Mouse (Mus musculus) urinary bladder, adult 18-20 months (tissue): Measurements from ENCODE around the gene Map2k3.
A peak's percentile ranks its signal among the peaks of the same experiment; 100 is the strongest.

ENCODE experiments used
- DNase-seq, 2 experiments: peaks; one replicate each; pipeline ENCODE4 v3.0.0; 2022; ENCODE audit warnings: low spot score in 2 of 2, mixed read lengths in 2 of 2

Gene Map2k3

GRCm38 (mm10) chr11:60924981-60925380 lies 6.9 kb upstream of the Map2k3 start:
- DNase-seq = no peak

- peak; percentile 75 to 83 for DNase-seq
Observed at GRCm38 (mm10) chr11:60927264-60927663, 4.6 kb upstream of the Map2k3 start.

GRCm38 (mm10) chr11:60930724-60931281 lies 1.0 kb upstream of the Map2k3 start:
- no peak for DNase-seq

- peak in 1 of 2 experiments; percentile 18 for DNase-seq
Observed at GRCm38 (mm10) chr11:60931282-60931868, 458 bp upstream of the Map2k3 start.

- DNase-seq = no peak
Observed at GRCm38 (mm10) chr11:60932503-60933020, 729 bp downstream of the Map2k3 start.

GRCm38 (mm10) chr11:60933178-60933930 lies 1.5 kb downstream of the Map2k3 start:
- DNase-seq = peak in 1 of 2 experiments; percentile 64

GRCm38 (mm10) chr11:60934795-60935194 lies 3.0 kb downstream of the Map2k3 start:
- DNase-seq = no peak

GRCm38 (mm10) chr11:60935326-60935974 lies 3.6 kb downstream of the Map2k3 start:
- peak; percentile 58 to 80 for DNase-seq

- DNase-seq = no peak
Observed at GRCm38 (mm10) chr11:60935975-60936373, 4.1 kb downstream of the Map2k3 start.

- no peak for DNase-seq
Observed at GRCm38 (mm10) chr11:60937611-60938010, 5.8 kb downstream of the Map2k3 start.

GRCm38 (mm10) chr11:60939487-60939886 lies 7.7 kb downstream of the Map2k3 start:
- no peak for DNase-seq

- no peak for DNase-seq
Observed at GRCm38 (mm10) chr11:60940501-60940900, 8.7 kb downstream of the Map2k3 start.

- DNase-seq = no peak
Observed at GRCm38 (mm10) chr11:60941370-60941769, 9.5 kb downstream of the Map2k3 start.

- no peak for DNase-seq
Observed at GRCm38 (mm10) chr11:60942263-60943015, 10.6 kb downstream of the Map2k3 start.

- DNase-seq = no peak
Observed at GRCm38 (mm10) chr11:60945003-60945402, 13.2 kb downstream of the Map2k3 start.

GRCm38 (mm10) chr11:60951896-60952295 lies 20.1 kb downstream of the Map2k3 start:
- DNase-seq = no peak

- no peak for DNase-seq
Observed at GRCm38 (mm10) chr11:60952362-60952761, 20.5 kb downstream of the Map2k3 start.

- no peak for DNase-seq
Observed at GRCm38 (mm10) chr11:60952986-60953385, 21.2 kb downstream of the Map2k3 start.

- peak; percentile 65 to 72 for DNase-seq
Observed at GRCm38 (mm10) chr11:60953803-60954202, 22.0 kb downstream of the Map2k3 start.

- DNase-seq = no peak
Observed at GRCm38 (mm10) chr11:60954255-60955104, 22.6 kb downstream of the Map2k3 start.
